Mouse (Mus musculus) embryonic facial prominence, embryonic 11.5 days (tissue): ENCODE measurements at regions not wholly inside any gene's neighbourhood (a gene's known extent, or its start where the extent isn't known, plus 50 kb on each side); places are given as distances from the start of the nearest gene placed in this dataset.

ENCODE experiments used
- ATAC-seq: fragments of 200-750 bp; cut with Nextera tagmentation; replicated peaks from 2 replicates; pipeline ENCODE4 v1.8.0; 2017; ENCODE audit warnings: low read depth; ENCODE audit not compliant: insufficient number of reproducible peaks, low FRiP score, low TSS enrichment
- DNase-seq: peaks from one replicate; pipeline ENCODE4 v3.0.0-alpha.2; 2015; ENCODE audit warnings: low spot score
- H3K27ac ChIP-seq: fragments of 300-500 bp; sonication (generic); replicated peaks from 2 replicates; pipeline ENCODE4 v1.5.1; 2014; ENCODE audit warnings: mild to moderate bottlenecking, low read depth, low read length, control low read depth
- H3K27me3 ChIP-seq: fragments of 300-500 bp; sonication (generic); 2 replicates; pipeline ENCODE4 v1.6.1; 2014; ENCODE audit warnings: mild to moderate bottlenecking, low read length, moderate library complexity, mixed read lengths; ENCODE audit not compliant: control insufficient read depth, insufficient read depth
- H3K36me3 ChIP-seq: fragments of 300-500 bp; sonication (generic); replicated peaks from 2 replicates; pipeline ENCODE4 v1.6.1; 2014; ENCODE audit warnings: low read depth, mild to moderate bottlenecking, low read length, moderate library complexity, mixed read lengths; ENCODE audit not compliant: control insufficient read depth, insufficient read depth
- H3K4me1 ChIP-seq: fragments of 300-500 bp; sonication (generic); 2 replicates; pipeline ENCODE4 v1.6.1; 2014; ENCODE audit warnings: low read length, mixed read lengths; ENCODE audit not compliant: control insufficient read depth, insufficient read depth
- H3K4me2 ChIP-seq: fragments of 300-500 bp; sonication (generic); 2 replicates; pipeline ENCODE4 v1.6.1; 2014; ENCODE audit warnings: low read depth, mild to moderate bottlenecking, control low read depth, low read length, moderate library complexity
- H3K4me3 ChIP-seq: fragments of 300-500 bp; sonication (generic); 2 replicates; pipeline ENCODE4 v1.5.1; 2014; ENCODE audit warnings: low read depth, low read length, control low read depth
- H3K9ac ChIP-seq: fragments of 300-500 bp; sonication (generic); replicated peaks from 2 replicates; pipeline ENCODE4 v1.6.1; 2014; ENCODE audit warnings: mild to moderate bottlenecking, control low read depth, low read length
- H3K9me3 ChIP-seq: fragments of 300-500 bp; sonication (generic); replicated peaks from 2 replicates; pipeline ENCODE4 v1.6.1; 2016; ENCODE audit warnings: mild to moderate bottlenecking, low read length, inconsistent platforms, mixed read lengths; ENCODE audit not compliant: control insufficient read depth
- WGBS: fragments of 180-500 bp; shearing (Covaris S2); extraction: QIAGEN DNeasy Blood & Tissue Kit; methylation state at CpG from one replicate; pipeline ENCODE4 v1.1.7; 2014; 5-methylcytosine and 5-hydroxymethylcytosine counted together

- Histone ChIP-seq H3K4me3 (no peak overlapping the region), H3K27me3 (no peaks in the 10 kb centered on the region), H3K4me2 (no peak overlapping the region), H3K4me1 (no peaks in the 10 kb centered on the region), H3K9ac (no peak overlapping the region), H3K9me3 (no peaks in the 10 kb centered on the region), H3K36me3 (no peaks in the 10 kb centered on the region), H3K27ac (no peak overlapping the region)
- DNase-seq (no peak), ATAC-seq (no peak)
- 55% methylated on average over 1 of the region's 1 CpGs for WGBS
Observed at GRCm38 (mm10) chr16:75381191-75381590, 204.7 kb downstream of the Lipi start.

DNA sequence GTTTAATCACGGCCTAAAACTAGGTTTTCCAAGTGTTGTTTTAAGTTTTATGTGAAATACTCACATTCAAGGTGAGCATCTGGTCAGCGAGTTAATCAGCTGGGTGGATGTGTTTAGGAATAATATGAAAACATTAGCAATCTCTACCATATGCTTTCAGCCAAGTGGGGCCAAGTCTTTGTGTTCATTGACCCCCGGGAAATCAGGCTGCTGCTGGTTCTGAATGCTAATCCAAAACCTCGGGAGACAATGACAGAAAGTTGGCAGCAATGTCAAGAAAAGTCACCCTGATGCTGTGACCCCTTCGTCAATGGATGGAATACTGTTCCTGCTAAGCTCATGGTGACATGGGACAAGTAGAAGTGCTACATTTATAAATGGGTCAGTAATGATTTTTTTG is 216.2 kb downstream of the Lipi start:
- DNase-seq (no peak), ATAC-seq (no peak)
- no peaks in the 10 kb centered on the region for H3K4me1 ChIP-seq
- H3K4me3 ChIP-seq = no peak overlapping the region
- H3K27me3 ChIP-seq = no peaks in the 10 kb centered on the region
- H3K4me2 ChIP-seq = no peak overlapping the region
- H3K9ac ChIP-seq = no peak overlapping the region
- H3K9me3 ChIP-seq = no peaks in the 10 kb centered on the region
- no peaks in the 10 kb centered on the region for H3K36me3 ChIP-seq
- WGBS = 75% methylated on average over 5 of the region's 5 CpGs
- H3K27ac ChIP-seq = no peak overlapping the region

DNA sequence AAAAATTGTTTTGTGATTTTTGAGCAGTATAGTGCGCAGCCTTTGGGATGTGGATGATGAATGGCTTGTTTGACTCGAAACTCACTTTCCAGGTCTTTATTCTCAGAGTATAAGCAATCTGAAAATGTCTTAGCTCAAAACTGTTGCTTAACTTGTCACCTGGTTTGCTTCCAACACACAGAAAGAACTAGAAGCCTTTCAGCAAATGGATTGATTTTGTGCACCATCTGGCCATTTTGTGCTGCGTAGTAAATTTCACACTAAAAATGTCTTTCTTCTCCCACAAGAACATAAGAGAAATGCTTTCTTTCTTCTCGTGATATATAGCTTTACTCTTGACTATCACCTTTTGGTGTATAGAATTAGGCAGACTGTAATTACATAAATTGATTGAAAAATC is 219.1 kb downstream of the Lipi start:
- no peaks in the 10 kb centered on the region for H3K27me3 ChIP-seq
- 93% methylated on average over 4 of the region's 4 CpGs for WGBS
- no peak for ATAC-seq

DNA sequence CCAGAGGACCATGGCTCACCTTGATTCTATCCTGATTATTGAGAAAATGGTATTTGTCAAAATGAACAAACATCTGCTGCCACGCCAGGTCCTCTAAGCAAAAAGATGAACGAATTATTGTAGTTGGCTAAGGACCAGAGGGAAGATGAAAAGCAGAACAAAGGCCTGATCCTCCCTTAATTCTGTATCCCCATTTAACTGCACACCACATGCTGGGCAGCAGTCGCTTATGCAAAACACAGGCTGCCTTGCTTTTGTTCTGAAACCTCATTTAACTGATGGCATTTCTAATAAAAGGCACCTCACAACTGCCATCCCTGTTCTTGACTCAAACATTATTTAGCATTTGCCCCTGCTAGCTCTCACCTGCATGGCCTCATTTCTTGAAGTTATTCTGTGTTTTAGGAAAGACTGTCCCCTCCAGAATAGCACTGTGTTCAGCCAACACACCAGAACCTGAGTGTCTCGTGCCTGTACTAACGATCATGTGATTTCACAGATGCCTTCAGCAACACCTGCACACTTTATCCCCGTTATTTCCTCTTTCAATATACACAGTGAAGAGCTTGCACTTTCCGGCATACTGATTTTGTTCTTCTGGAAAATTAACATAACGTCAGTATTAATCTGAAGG is 220.4 kb downstream of the Lipi start:
- H3K9me3 ChIP-seq = no peaks in the 10 kb centered on the region
- H3K27ac ChIP-seq = no peak overlapping the region
- no peaks in the 10 kb centered on the region for H3K36me3 ChIP-seq
- H3K27me3 ChIP-seq = no peaks in the 10 kb centered on the region
- H3K9ac ChIP-seq = no peak overlapping the region
- ATAC-seq (no peak), DNase-seq (no peak)
- H3K4me1 ChIP-seq = no peaks in the 10 kb centered on the region
- no peak overlapping the region for H3K4me3 ChIP-seq
- 61% methylated on average over 8 of the region's 8 CpGs for WGBS
- no peak overlapping the region for H3K4me2 ChIP-seq

More for the DNA sequence above, 219.1 kb downstream of the Lipi start:
- Histone ChIP-seq H3K4me3 (no peak overlapping the region), H3K4me1 (no peaks in the 10 kb centered on the region), H3K9ac (no peak overlapping the region), H3K36me3 (no peaks in the 10 kb centered on the region), H3K27ac (no peak overlapping the region), H3K9me3 (no peaks in the 10 kb centered on the region), H3K4me2 (no peak overlapping the region)
- no peak for DNase-seq

DNA sequence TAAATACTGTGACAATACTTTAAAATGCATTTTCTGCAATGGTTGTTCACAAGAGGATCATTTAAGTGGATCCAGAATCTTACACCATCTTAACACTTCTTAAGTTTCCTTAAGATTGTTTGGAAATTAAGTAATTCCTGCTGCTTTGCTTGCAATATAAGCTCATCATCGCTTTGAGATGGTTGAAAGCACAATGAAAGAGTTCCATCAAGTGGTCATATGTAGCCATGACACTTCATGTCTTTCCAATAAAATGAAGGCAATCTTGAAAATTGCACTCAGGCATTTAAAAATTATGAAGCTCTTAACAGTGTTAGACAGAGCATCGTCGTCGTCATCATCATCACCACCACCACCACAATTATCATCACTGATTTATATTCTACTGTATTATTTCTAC is 223.8 kb downstream of the Lipi start:
- no peak overlapping the region for H3K9ac ChIP-seq
- no peak for ATAC-seq
- no peaks in the 10 kb centered on the region for H3K36me3 ChIP-seq
- H3K9me3 ChIP-seq = no peaks in the 10 kb centered on the region
- no peak overlapping the region for H3K4me2 ChIP-seq
- H3K4me1 ChIP-seq = no peaks in the 10 kb centered on the region
- DNase-seq = peak; percentile 27
- no peak overlapping the region for H3K4me3 ChIP-seq
- no peaks in the 10 kb centered on the region for H3K27me3 ChIP-seq
- WGBS = 70% methylated on average over 4 of the region's 4 CpGs
- no peak overlapping the region for H3K27ac ChIP-seq

DNA sequence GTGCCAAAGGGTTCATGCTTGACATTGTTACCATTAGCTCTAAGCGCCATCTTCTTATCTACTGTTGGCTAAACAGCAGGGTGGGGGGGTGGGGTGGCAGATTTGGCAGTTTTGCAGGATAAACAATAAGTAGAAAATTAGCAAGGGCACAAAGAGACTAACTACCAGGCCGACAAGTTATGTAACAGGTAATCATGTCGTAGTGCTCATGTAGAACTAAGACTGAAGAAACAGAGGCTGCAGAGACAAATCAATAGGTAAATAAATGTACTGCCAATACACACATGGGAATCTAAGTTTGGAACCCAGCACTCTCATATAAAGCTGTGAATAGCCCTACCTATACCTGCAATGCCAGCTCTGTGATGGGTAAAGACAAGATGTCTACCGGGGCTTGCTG is 225.1 kb downstream of the Lipi start:
- no peak overlapping the region for H3K4me2 ChIP-seq
- no peaks in the 10 kb centered on the region for H3K4me1 ChIP-seq
- H3K27me3 ChIP-seq = no peaks in the 10 kb centered on the region
- no peaks in the 10 kb centered on the region for H3K36me3 ChIP-seq
- H3K9ac ChIP-seq = no peak overlapping the region
- no peak overlapping the region for H3K4me3 ChIP-seq
- H3K9me3 ChIP-seq = no peaks in the 10 kb centered on the region
- 96% methylated on average over 4 of the region's 4 CpGs for WGBS
- ATAC-seq (no peak), DNase-seq (no peak)
- no peak overlapping the region for H3K27ac ChIP-seq

GRCm38 (mm10) chr16:75353394-75353793 is 232.5 kb downstream of the Lipi start:
- Histone ChIP-seq H3K9me3 (no peaks in the 10 kb centered on the region), H3K4me3 (no peak overlapping the region), H3K27ac (no peak overlapping the region), H3K4me2 (no peak overlapping the region), H3K9ac (no peak overlapping the region), H3K4me1 (no peaks in the 10 kb centered on the region), H3K36me3 (no peaks in the 10 kb centered on the region), H3K27me3 (no peaks in the 10 kb centered on the region)
- WGBS = 89% methylated on average over 1 of the region's 1 CpGs
- no peak for DNase-seq
- ATAC-seq = no peak

GRCm38 (mm10) chr16:75344201-75344927 is 241.5 kb downstream of the Lipi start:
- no peak overlapping the region for H3K27ac ChIP-seq
- H3K4me3 ChIP-seq = no peak overlapping the region
- no peaks in the 10 kb centered on the region for H3K27me3 ChIP-seq
- H3K4me2 ChIP-seq = no peak overlapping the region
- WGBS = 83% methylated on average over 8 of the region's 8 CpGs
- no peaks in the 10 kb centered on the region for H3K4me1 ChIP-seq
- no peaks in the 10 kb centered on the region for H3K36me3 ChIP-seq
- ATAC-seq = no peak; the same call in 1 of the 2 replicates
- no peak overlapping the region for H3K9ac ChIP-seq
- no peaks in the 10 kb centered on the region for H3K9me3 ChIP-seq
- DNase-seq = no peak
